Mouse (Mus musculus) heart, postnatal 0 days (tissue): ENCODE data around the gene Cdkal1. TPM values are rescaled to one million over a fixed set of nuclear protein-coding genes. Genes with fewer than 3 reads are reported as not detected.

Experiments used
- ATAC-seq: fragments of 200-750 bp; cut with Nextera tagmentation; 2 replicates; pipeline ENCODE4 v1.8.0; 2017; ENCODE audit warnings: low read depth, moderate number of reproducible peaks, moderate library complexity; ENCODE audit not compliant: insufficient read depth
- DNase-seq: peaks from one replicate; pipeline ENCODE4 v3.0.0-alpha.2; 2016; ENCODE audit warnings: low spot score
- H3K27ac ChIP-seq: fragments of 300-500 bp; sonication (generic); 2 replicates; pipeline ENCODE4 v1.5.1; 2014; ENCODE audit warnings: low read depth, mild to moderate bottlenecking
- H3K27me3 ChIP-seq: fragments of 300-500 bp; sonication (generic); 2 replicates; pipeline ENCODE4 v1.6.1; 2014; ENCODE audit warnings: low read length, mixed read lengths; ENCODE audit not compliant: control insufficient read depth, insufficient read depth
- H3K36me3 ChIP-seq: fragments of 300-500 bp; sonication (generic); replicated peaks from 2 replicates; pipeline ENCODE4 v1.6.1; 2014; ENCODE audit warnings: low read length, mixed read lengths; ENCODE audit not compliant: control insufficient read depth, insufficient read depth
- H3K4me1 ChIP-seq: fragments of 300-500 bp; sonication (generic); 2 replicates; pipeline ENCODE4 v1.6.1; 2014; ENCODE audit warnings: antibody characterized with exemption; ENCODE audit not compliant: control insufficient read depth, insufficient read depth
- H3K4me2 ChIP-seq: fragments of 300-500 bp; sonication (generic); 2 replicates; pipeline ENCODE4 v1.6.1; 2014; ENCODE audit warnings: low read depth, mild to moderate bottlenecking, low read length, moderate library complexity
- H3K4me3 ChIP-seq: fragments of 300-500 bp; sonication (generic); 2 replicates; pipeline ENCODE4 v1.5.1; 2014; ENCODE audit warnings: low read depth, low read length
- H3K9ac ChIP-seq: fragments of 300-500 bp; sonication (generic); replicated peaks from 2 replicates; pipeline ENCODE4 v1.6.1; 2014; ENCODE audit warnings: low read depth, low read length, mixed read lengths
- H3K9me3 ChIP-seq: fragments of 300-500 bp; sonication (generic); replicated peaks from 2 replicates; pipeline ENCODE4 v1.6.1; 2016; ENCODE audit warnings: low read length; ENCODE audit not compliant: control insufficient read depth
- CTCF ChIP-seq: IDR thresholded peaks from 2 replicates; pipeline ENCODE4 v1.5.1; 2016; ENCODE audit warnings: antibody characterized with exemption, control low read depth, low read depth
- EP300 ChIP-seq: IDR thresholded peaks from 2 replicates; pipeline ENCODE4 v1.6.1; 2016; ENCODE audit warnings: antibody characterized with exemption, low read depth
- WGBS: fragments of 180-500 bp; shearing (Covaris S2); extraction: QIAGEN DNeasy Blood & Tissue Kit; methylation state at CpG from one replicate; pipeline ENCODE4 v1.1.7; 2014; 5-methylcytosine and 5-hydroxymethylcytosine counted together
- polyA plus RNA-seq: library from polyadenylated mRNA; unstranded; fragments of >200 nt; fragmentation: Nextera tagmentation; extraction: Ambion mirVana; gene quantifications from 2 replicates; pipeline ENCODE4 v1.2.1, GENCODE M21; 2015
- total RNA-seq: library from RNA; depleted of rRNA; stranded (reverse); fragments of >200 nt; gene quantifications from 2 replicates; pipeline ENCODE4 v1.2.3, GENCODE M21; 2014; ENCODE audit warnings: low replicate concordance

The Cdkal1 gene
- total and polyA plus RNA-seq, 2 experiments from 2014 or later = 9.6 to 17.6 TPM

DNA sequence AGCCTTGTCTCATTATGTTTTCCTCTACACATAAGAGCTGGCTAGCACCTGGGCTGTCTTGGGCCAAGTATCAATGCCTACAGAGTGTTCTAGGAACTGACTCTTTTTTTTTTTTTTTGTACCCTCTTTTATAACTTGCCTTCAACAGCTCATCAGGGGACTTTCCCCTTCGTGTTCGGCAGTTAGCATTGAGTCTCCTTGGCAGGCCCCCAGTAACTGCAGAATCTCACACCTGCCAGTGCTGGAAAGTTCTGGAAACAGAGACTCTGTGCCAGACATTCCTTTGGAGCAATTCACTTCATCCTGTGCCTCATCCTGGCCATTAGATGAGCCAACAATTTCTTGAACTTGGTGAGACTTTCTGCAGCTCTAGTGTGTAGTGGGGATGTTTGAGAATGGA lies 652.9 kb downstream of the Cdkal1 start:
- 20% methylated on average over 2 of the region's 2 CpGs for WGBS

GRCm38 (mm10) chr13:29199679-29200078 lies 655.8 kb downstream of the Cdkal1 start:
- no peaks in the 10 kb centered on the region for H3K36me3 ChIP-seq
- no peak overlapping the region for H3K4me2 ChIP-seq
- no peak overlapping the region for H3K9ac ChIP-seq
- peak overlapping the region; percentile 97 for H3K27ac ChIP-seq
- peak; percentile 92 for DNase-seq
- TF ChIP-seq EP300 = peak; percentile 86
- no peak for TF ChIP-seq CTCF
- no peak overlapping the region for H3K4me3 ChIP-seq
- peaks cover 27% of the 10 kb centered on the region for H3K4me1 ChIP-seq
- no peaks in the 10 kb centered on the region for H3K9me3 ChIP-seq
- peak; percentile 85 for ATAC-seq
- WGBS = 9% methylated on average over 6 of the region's 6 CpGs
- H3K27me3 ChIP-seq = no peaks in the 10 kb centered on the region

More for the DNA sequence above, 652.9 kb downstream of the Cdkal1 start:
- H3K9me3 ChIP-seq = no peaks in the 10 kb centered on the region
- no peak overlapping the region for H3K9ac ChIP-seq
- no peak overlapping the region for H3K4me3 ChIP-seq
- TF ChIP-seq EP300 (peak; percentile 98), CTCF (no peak)
- no peak overlapping the region for H3K4me2 ChIP-seq
- ATAC-seq (peak; percentile 86), DNase-seq (peak; percentile 98)
- no peaks in the 10 kb centered on the region for H3K27me3 ChIP-seq
- H3K27ac ChIP-seq = peak overlapping the region; percentile 92
- peaks cover 27% of the 10 kb centered on the region for H3K4me1 ChIP-seq
- H3K36me3 ChIP-seq = no peaks in the 10 kb centered on the region

GRCm38 (mm10) chr13:29196798-29197498 lies 658.5 kb downstream of the Cdkal1 start:
- TF ChIP-seq CTCF = no peak
- no peak for TF ChIP-seq EP300
- Histone ChIP-seq H3K9ac (no peak overlapping the region), H3K27me3 (no peaks in the 10 kb centered on the region), H3K36me3 (no peaks in the 10 kb centered on the region), H3K9me3 (no peaks in the 10 kb centered on the region), H3K27ac (peak overlapping the region; percentile 26), H3K4me1 (peaks cover 26% of the 10 kb centered on the region), H3K4me2 (no peak overlapping the region), H3K4me3 (no peak overlapping the region)
- ATAC-seq (no peak), DNase-seq (no peak)
- 53% methylated on average over 9 of the region's 9 CpGs for WGBS

- Histone ChIP-seq H3K4me1 (peaks cover 19% of the 10 kb centered on the region), H3K27ac (no peak overlapping the region), H3K36me3 (no peaks in the 10 kb centered on the region), H3K4me3 (no peak overlapping the region), H3K27me3 (no peaks in the 10 kb centered on the region), H3K4me2 (no peak overlapping the region), H3K9ac (no peak overlapping the region), H3K9me3 (no peaks in the 10 kb centered on the region)
- WGBS = 55% methylated on average over 4 of the region's 4 CpGs
- TF ChIP-seq CTCF (no peak), EP300 (no peak)
- no peak for DNase-seq
- no peak for ATAC-seq
Observed at GRCm38 (mm10) chr13:29195722-29196121, 659.8 kb downstream of the Cdkal1 start.

DNA sequence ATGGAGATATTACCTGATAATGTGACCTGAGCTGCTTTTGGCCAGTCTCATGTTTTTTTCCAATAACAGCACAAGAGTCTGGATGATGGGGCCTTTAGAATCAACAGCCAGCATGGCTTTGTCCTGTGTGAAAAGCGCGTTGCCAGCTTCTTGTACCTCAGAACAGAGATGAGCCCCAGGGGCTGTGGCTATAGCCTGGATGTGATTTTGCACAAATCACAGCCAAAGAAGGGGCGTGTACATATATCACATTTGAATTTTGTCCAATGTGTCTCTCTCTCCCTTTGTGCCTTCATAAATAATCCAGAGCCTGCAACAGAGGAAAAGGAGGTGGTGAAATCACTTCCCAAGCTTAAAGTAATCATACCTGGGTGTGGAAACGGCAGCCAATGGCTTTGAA lies 660.5 kb downstream of the Cdkal1 start:
- 78% methylated on average over 4 of the region's 4 CpGs for WGBS
- DNase-seq (no peak), ATAC-seq (no peak)
- Histone ChIP-seq H3K36me3 (no peaks in the 10 kb centered on the region), H3K9me3 (no peaks in the 10 kb centered on the region), H3K27me3 (no peaks in the 10 kb centered on the region), H3K9ac (no peak overlapping the region), H3K4me1 (peaks cover 15% of the 10 kb centered on the region), H3K27ac (no peak overlapping the region), H3K4me2 (no peak overlapping the region), H3K4me3 (no peak overlapping the region)
- TF ChIP-seq CTCF = no peak

GRCm38 (mm10) chr13:29192697-29193096 lies 662.8 kb downstream of the Cdkal1 start:
- peak; percentile 22; the same call in 1 of the 2 replicates for ATAC-seq
- Histone ChIP-seq H3K4me3 (no peak overlapping the region), H3K9ac (no peak overlapping the region), H3K36me3 (no peaks in the 10 kb centered on the region), H3K4me2 (no peak overlapping the region), H3K27me3 (no peaks in the 10 kb centered on the region), H3K4me1 (peaks cover 9% of the 10 kb centered on the region), H3K27ac (peak overlapping the region; percentile 88), H3K9me3 (no peaks in the 10 kb centered on the region)
- 21% methylated on average over 3 of the region's 3 CpGs for WGBS
- DNase-seq = peak; percentile 33
- TF ChIP-seq EP300 (peak; percentile 59), CTCF (no peak)
